Comparison of ENCODE assay signal across 8 mouse cellular contexts in genomic region chr11:70844559-70845456, GRCm38 (mm10). TPM values are rescaled to one million over a fixed set of nuclear protein-coding genes. Genes with fewer than 3 reads are reported as not detected.
A peak's percentile ranks its signal among the peaks of the same experiment; 100 is the strongest.
DNase-seq lines count a peak whose midpoint lies in the region; ATAC-seq and TF ChIP-seq lines count a peak whose summit lies in the region.

Gene Rabep1 (plus strand): TSS chr11:70844778.

- H3K9me3 ChIP-seq in ES-E14 (ENCODE audit: control insufficient read depth, insufficient read depth, low read depth, low read length): no peaks in the 10 kb centered on the region
- no peaks in the 10 kb centered on the region for H3K9me3 ChIP-seq in forebrain, embryonic 16.5 days (ENCODE audit: control insufficient read depth, low read length)
- no peaks in the 10 kb centered on the region for H3K9me3 ChIP-seq in lung, embryonic 15.5 days

- peak; percentile 96 for ATAC-seq in forebrain, embryonic 16.5 days
- peak; percentile 97 for ATAC-seq in lung, embryonic 15.5 days (ENCODE audit: borderline replicate concordance, extremely low read depth, low FRiP score, low TSS enrichment)

- no peaks in the 10 kb centered on the region for H3K27me3 ChIP-seq in forebrain, embryonic 16.5 days (replicated peaks; ENCODE audit: control insufficient read depth, insufficient read depth, low read length)
- H3K27me3 ChIP-seq in lung, embryonic 15.5 days: no peaks in the 10 kb centered on the region

- peak within 1 kb of the TSS; percentile 61 for H3K4me2 ChIP-seq in forebrain, embryonic 16.5 days (ENCODE audit: low read length)
- H3K4me2 ChIP-seq in lung, embryonic 15.5 days: peak within 1 kb of the TSS; percentile 68

- peaks cover 0 to 5% of the 10 kb centered on the region in 2 experiments; a peak in 1 of 4 replicates for H3K4me1 ChIP-seq in ES-E14 (ENCODE audit: control insufficient read depth in 2 of 2, insufficient read depth in 2 of 2, low read length in 2 of 2, poor library complexity in 1 of 2)
- peaks cover 17% of the 10 kb centered on the region for H3K4me1 ChIP-seq in forebrain, embryonic 16.5 days (replicated peaks; ENCODE audit: control insufficient read depth, insufficient read depth, low read length)
- peaks cover 20% of the 10 kb centered on the region for H3K4me1 ChIP-seq in lung, embryonic 15.5 days

- H3K4me3 ChIP-seq in ES-E14 (ENCODE audit: insufficient read depth in 1 of 2, low read depth in 1 of 2, low read length in 2 of 2, poor library complexity in 1 of 2, severe bottlenecking in 1 of 2): peak within 1 kb of the TSS; percentile 65 to 88
- peak within 1 kb of the TSS; percentile 92 for H3K4me3 ChIP-seq in forebrain, embryonic 16.5 days (replicated peaks; ENCODE audit: low read length)
- H3K4me3 ChIP-seq in lung, embryonic 15.5 days: peak within 1 kb of the TSS; percentile 83

- H3K27ac ChIP-seq in ES-E14 (ENCODE audit: insufficient read depth, low read depth, low read length, poor library complexity, severe bottlenecking): peak within 1 kb of the TSS; percentile 48
- H3K27ac ChIP-seq in forebrain, embryonic 16.5 days (ENCODE audit: low read length): peak within 1 kb of the TSS; percentile 84
- peak within 1 kb of the TSS; percentile 80 for H3K27ac ChIP-seq in lung, embryonic 15.5 days

- peak; percentile 95 for DNase-seq in ES-E14 (ENCODE audit: low read depth, low spot score)
- peak; percentile 93 for DNase-seq in cerebellum, adult 11-12 months
- peak; percentile 98 for DNase-seq in heart, postnatal 4 days
- peak; percentile 82 to 90 for DNase-seq in layer of hippocampus, adult 8-10 months (ENCODE audit: low spot score in 2 of 2)
- peak; percentile 92 for DNase-seq in ovary, adult 18-20 months (ENCODE audit: low spot score)
- peak; percentile 95 for DNase-seq in thymus, postnatal 0 days (ENCODE audit: low spot score)

- WGBS in forebrain, embryonic 16.5 days: under 1% methylated on average over 77 of the region's 88 CpGs
- WGBS in lung, embryonic 15.5 days: under 1% methylated on average over 84 of the region's 88 CpGs

- H3K9ac ChIP-seq in ES-E14 (ENCODE audit: insufficient read depth, low read depth, low read length, poor library complexity, severe bottlenecking): peak within 1 kb of the TSS; percentile 89
- peak within 1 kb of the TSS; percentile 86 for H3K9ac ChIP-seq in forebrain, embryonic 16.5 days (replicated peaks; ENCODE audit: low read depth, low read length)
- peak within 1 kb of the TSS; percentile 84 for H3K9ac ChIP-seq in lung, embryonic 15.5 days

- in situ Hi-C loops in ES-E14 (cut with MboI; ENCODE audit: low sequenced_read_pairs in 2 of 2, unreplicated experiment in 2 of 2): no loop called here

- H3K36me3 ChIP-seq in ES-E14 (ENCODE audit: control insufficient read depth, insufficient read depth, low read length, poor library complexity, severe bottlenecking): no peaks in the 10 kb centered on the region
- H3K36me3 ChIP-seq in forebrain, embryonic 16.5 days (ENCODE audit: control insufficient read depth, insufficient read depth): no peaks in the 10 kb centered on the region
- H3K36me3 ChIP-seq in lung, embryonic 15.5 days: no peaks in the 10 kb centered on the region

TF ChIP-seq in ES-E14, 5 proteins besides CTCF, POLR2A, EP300 and RAD21:
- TF ChIP-seq MAFK (IDR thresholded peaks at IDR 0.05; ENCODE audit: insufficient read depth, low read depth, low read length) (no peak), ZC3H11A (IDR thresholded peaks at IDR 0.05; ENCODE audit: borderline replicate concordance, low read depth, low read length) (no peak), ZNF384 (IDR thresholded peaks at IDR 0.05; ENCODE audit: low read depth, low read length) (no peak), CHD2 (IDR thresholded peaks at IDR 0.05; ENCODE audit: low read depth, low read length) (no peak), HCFC1 (IDR thresholded peaks at IDR 0.05; ENCODE audit: borderline replicate concordance, insufficient read depth, low read length) (no peak)

RNA-seq across cellular contexts. Expression of gene Rabep1, which starts in this region (rescaled TPM):
- total RNA-seq in ES-E14 (2012; rRNA removed): 29.0 and 38.8 TPM in 2 replicates
- 77.9 and 82.8 TPM in 2 replicates for polyA plus RNA-seq in forebrain, embryonic 16.5 days (2015; fragmentation: Nextera tagmentation; extraction: Ambion mirVana)
- 10 to 100 TPM; 34.7 to 38.0 TPM for total RNA-seq in heart, postnatal 4 days (2021)
- 100 to 1,000 TPM; 114 to 117 (median 116) TPM for total RNA-seq in layer of hippocampus, adult 8-10 months (2022)
- polyA plus RNA-seq in lung, embryonic 15.5 days (2015; fragmentation: Nextera tagmentation; extraction: Ambion mirVana): 29.9 and 32.5 TPM in 2 replicates
- 35.6 and 38.1 TPM in 2 replicates for polyA plus RNA-seq in thymus, postnatal 0 days (2015; fragmentation: Nextera tagmentation; extraction: Ambion mirVana)

Comparison
In these comparisons a context has a peak if more than half of its experiments do, and no peak if none do; other contexts are left out.
1. Peak in every context shown above with its lines: DNase-seq, ATAC-seq, H3K4me3 ChIP-seq and H3K27ac ChIP-seq.